Mouse (Mus musculus): ENCODE data around the gene Dtnb.

The Dtnb gene

GRCm38 (mm10) chr12:3773643-3774042 is 201.5 kb downstream of the Dtnb start:
- no peak for DNase-seq (ENCODE audit: low spot score)

GRCm38 (mm10) chr12:3776015-3776414 is 203.8 kb downstream of the Dtnb start:
- DNase-seq (ENCODE audit: low spot score): no peak

- DNase-seq (ENCODE audit: low spot score): no peak
Measured at GRCm38 (mm10) chr12:3777682-3778081, 205.5 kb downstream of the Dtnb start.

- no peak for DNase-seq (ENCODE audit: low spot score)
Measured at GRCm38 (mm10) chr12:3778286-3778685, 206.1 kb downstream of the Dtnb start.

- DNase-seq (ENCODE audit: low spot score): no peak
Measured at GRCm38 (mm10) chr12:3779639-3780038, 207.5 kb downstream of the Dtnb start.

GRCm38 (mm10) chr12:3780405-3780891 is 208.3 kb downstream of the Dtnb start:
- DNase-seq (ENCODE audit: low spot score): peak; percentile 67

- DNase-seq (ENCODE audit: low spot score): no peak
Measured at GRCm38 (mm10) chr12:3780931-3781471, 208.8 kb downstream of the Dtnb start.

GRCm38 (mm10) chr12:3781482-3781881 is 209.3 kb downstream of the Dtnb start:
- DNase-seq (ENCODE audit: low spot score): peak; percentile 88

- no peak for DNase-seq (ENCODE audit: low spot score)
Measured at GRCm38 (mm10) chr12:3783196-3783825, 211.1 kb downstream of the Dtnb start.

GRCm38 (mm10) chr12:3784258-3784657 is 212.1 kb downstream of the Dtnb start:
- no peak for DNase-seq (ENCODE audit: low spot score)

GRCm38 (mm10) chr12:3784729-3785128 is 212.5 kb downstream of the Dtnb start:
- no peak for DNase-seq (ENCODE audit: low spot score)

- no peak for DNase-seq (ENCODE audit: low spot score)
Measured at GRCm38 (mm10) chr12:3787041-3787440, 214.9 kb downstream of the Dtnb start.

GRCm38 (mm10) chr12:3787541-3787940 is 215.4 kb downstream of the Dtnb start:
- no peak for DNase-seq (ENCODE audit: low spot score)

GRCm38 (mm10) chr12:3788421-3789051 is 216.4 kb downstream of the Dtnb start:
- DNase-seq (ENCODE audit: low spot score): no peak

GRCm38 (mm10) chr12:3789626-3790185 is 217.5 kb downstream of the Dtnb start:
- no peak for DNase-seq (ENCODE audit: low spot score)

GRCm38 (mm10) chr12:3791257-3791656 is 219.1 kb downstream of the Dtnb start:
- no peak for DNase-seq (ENCODE audit: low spot score)

GRCm38 (mm10) chr12:3791732-3792131 is 219.6 kb downstream of the Dtnb start:
- peak; percentile 92 for DNase-seq (ENCODE audit: low spot score)

- no peak for DNase-seq (ENCODE audit: low spot score)
Measured at GRCm38 (mm10) chr12:3792248-3792647, 220.1 kb downstream of the Dtnb start.

GRCm38 (mm10) chr12:3795569-3795968 is 223.4 kb downstream of the Dtnb start:
- no peak for DNase-seq (ENCODE audit: low spot score)

- no peak for DNase-seq (ENCODE audit: low spot score)
Measured at GRCm38 (mm10) chr12:3799551-3799950, 227.4 kb downstream of the Dtnb start.

GRCm38 (mm10) chr12:3805852-3806251 is 233.7 kb downstream of the Dtnb start, which contains the start of gene Dnmt3a:
Dnmt3a (plus strand) TSS chr12:3806007.
- DNase-seq (ENCODE audit: low spot score): no peak

- DNase-seq (ENCODE audit: low spot score): peak; percentile 84
Measured at GRCm38 (mm10) chr12:3806271-3806684, 234.1 kb downstream of the Dtnb start.

Data from ovary, postnatal 36 days (tissue).